Mouse (Mus musculus) adrenal gland, adult 10 weeks (tissue): ENCODE measurements around the gene Adam1b. TPM values are rescaled to one million over a fixed set of nuclear protein-coding genes. Genes with fewer than 3 reads are reported as not detected.

Experiments used
- polyA plus RNA-seq: library from polyadenylated mRNA; stranded (reverse); fragments of 350-450 nt; fragmentation: Illumina TruSeq; extraction: RNeasy Lipid Tissue Mini Kit (QIAGEN cat#74804); gene quantifications from one replicate; pipeline ENCODE4 v1.2.3, GENCODE M21; 2014; ENCODE audit warnings: low read depth, low replicate concordance

Gene Adam1b
- polyA plus RNA-seq, result not detected

GRCm38 (mm10) chr5:121503231-121503630 is at the start of gene Adam1b:
TSS of gene Adam1b (minus strand) at chr5:121503435.

GRCm38 (mm10) chr5:121545793-121546529 is 42.7 kb upstream of the Adam1b start, which contains the start of gene Mapkapk5:
TSS of gene Mapkapk5 (minus strand) at chr5:121545905.

GRCm38 (mm10) chr5:121544910-121545792 is 41.9 kb upstream of the Adam1b start, which contains the start of the genes Adam1a and Gm42878:
TSS of gene Adam1a (minus strand) at chr5:121545482.
TSS of gene Gm42878 (minus strand) at chr5:121545482.

GRCm38 (mm10) chr5:121452026-121452869 is 51.0 kb downstream of the Adam1b start, which contains the start of gene Erp29:
TSS of gene Erp29 (minus strand) at chr5:121452506.

GRCm38 (mm10) chr5:121451644-121452025 is 51.6 kb downstream of the Adam1b start, which contains the start of gene Tmem116:
TSS of gene Tmem116 (plus strand) at chr5:121451893.

Other genes starting within 250 kb of the Adam1b start
- 15.9 TPM for gene Trafd1, start 117.8 kb downstream of the Adam1b start, polyA plus RNA-seq
- gene Naa25, start 105.5 kb downstream of the Adam1b start, polyA plus RNA-seq, result 76.0 TPM
- gene Tmem116, start 51.5 kb downstream of the Adam1b start, polyA plus RNA-seq, result not detected
- 9.3 TPM for gene Erp29, start 50.9 kb downstream of the Adam1b start, polyA plus RNA-seq
- gene Adam1a, start 42.0 kb upstream of the Adam1b start, polyA plus RNA-seq, result 3.0 TPM
- gene Gm42878, start 42.0 kb upstream of the Adam1b start, polyA plus RNA-seq, result not detected
- gene Mapkapk5, start 42.5 kb upstream of the Adam1b start, polyA plus RNA-seq, result 61.0 TPM
- 53.5 TPM for gene Aldh2, start 90.4 kb upstream of the Adam1b start, polyA plus RNA-seq
- gene Acad12, start 115.5 kb upstream of the Adam1b start, polyA plus RNA-seq, result 11.8 TPM
- 1.3 TPM for gene Acad10, start 157.1 kb upstream of the Adam1b start, polyA plus RNA-seq
- gene Brap, start 157.1 kb upstream of the Adam1b start, polyA plus RNA-seq, result 36.2 TPM
- 352 TPM for gene Atxn2, start 207.9 kb upstream of the Adam1b start, polyA plus RNA-seq